Mouse (Mus musculus) Muller cell, postnatal 12 days (primary cell): ENCODE results near the gene Mrpl42.
"Not testable (repeated sequence)": the region's sequence is repeated elsewhere in the genome, so short reads cannot be mapped to it uniquely, and the experiment has no call there.

Source experiments
- DNase-seq: peaks from one replicate; pipeline ENCODE4 v3.0.0-alpha.2; 2015; ENCODE audit errors: inconsistent ontology term

Gene Mrpl42

GRCm38 (mm10) chr10:95501463-95502081 lies at the start of gene Mrpl42:
Gene Mrpl42, minus strand, starts transcription at chr10:95501940.
- DNase-seq, result peak; percentile 83

GRCm38 (mm10) chr10:95550506-95550905 lies 48.8 kb upstream of the Mrpl42 start:
- peak; percentile 47 for DNase-seq

GRCm38 (mm10) chr10:95549080-95549479 lies 47.3 kb upstream of the Mrpl42 start:
- DNase-seq, result not testable (repeated sequence)

GRCm38 (mm10) chr10:95548154-95548826 lies 46.5 kb upstream of the Mrpl42 start:
- no peak for DNase-seq

- no peak for DNase-seq
Observed at GRCm38 (mm10) chr10:95546178-95546577, 44.4 kb upstream of the Mrpl42 start.

GRCm38 (mm10) chr10:95545051-95545450 lies 43.3 kb upstream of the Mrpl42 start:
- DNase-seq, result peak; percentile 85

GRCm38 (mm10) chr10:95544651-95545050 lies 42.9 kb upstream of the Mrpl42 start:
- DNase-seq, result no peak

- peak; percentile 54 for DNase-seq
Observed at GRCm38 (mm10) chr10:95544004-95544403, 42.3 kb upstream of the Mrpl42 start.

- DNase-seq, result no peak
Observed at GRCm38 (mm10) chr10:95543377-95543776, 41.6 kb upstream of the Mrpl42 start.

- no peak for DNase-seq
Observed at GRCm38 (mm10) chr10:95542916-95543315, 41.2 kb upstream of the Mrpl42 start.

- DNase-seq, result no peak
Observed at GRCm38 (mm10) chr10:95539841-95540240, 38.1 kb upstream of the Mrpl42 start.

- no peak for DNase-seq
Observed at GRCm38 (mm10) chr10:95539260-95539659, 37.5 kb upstream of the Mrpl42 start.

GRCm38 (mm10) chr10:95536222-95536541 lies 34.4 kb upstream of the Mrpl42 start:
- no peak for DNase-seq

GRCm38 (mm10) chr10:95535399-95536221 lies 33.9 kb upstream of the Mrpl42 start:
- no peak for DNase-seq

- no peak for DNase-seq
Observed at GRCm38 (mm10) chr10:95533382-95533781, 31.6 kb upstream of the Mrpl42 start.

GRCm38 (mm10) chr10:95532916-95533315 lies 31.2 kb upstream of the Mrpl42 start:
- DNase-seq, result no peak

- DNase-seq, result no peak
Observed at GRCm38 (mm10) chr10:95530551-95531121, 28.9 kb upstream of the Mrpl42 start.

GRCm38 (mm10) chr10:95526495-95527122 lies 24.9 kb upstream of the Mrpl42 start:
- DNase-seq, result peak; percentile 34

GRCm38 (mm10) chr10:95525871-95526270 lies 24.1 kb upstream of the Mrpl42 start:
- no peak for DNase-seq

- no peak for DNase-seq
Observed at GRCm38 (mm10) chr10:95525037-95525675, 23.4 kb upstream of the Mrpl42 start.

GRCm38 (mm10) chr10:95517656-95518055 lies 15.9 kb upstream of the Mrpl42 start:
- no peak for DNase-seq
